Mouse (Mus musculus) spleen, adult 12 weeks (tissue): ENCODE data around the gene Prss8.

Experiments
- DNase-seq: peaks from one replicate; pipeline ENCODE4 v3.0.0; 2022; ENCODE audit warnings: low spot score

Prss8 gene

GRCm38 (mm10) chr7:127928596-127928995, 1.3 kb downstream of the Prss8 start:
- no peak for DNase-seq

- DNase-seq: no peak
These were observed 2.2 kb downstream of the Prss8 start for GRCm38 (mm10) chr7:127927726-127928125.

GRCm38 (mm10) chr7:127926846-127927245, 3.1 kb downstream of the Prss8 start:
- DNase-seq: no peak

GRCm38 (mm10) chr7:127926066-127926465, 3.8 kb downstream of the Prss8 start:
- DNase-seq: no peak

GRCm38 (mm10) chr7:127925252-127925651, 4.7 kb downstream of the Prss8 start:
- DNase-seq: no peak

- no peak for DNase-seq
These were observed 6.2 kb downstream of the Prss8 start for GRCm38 (mm10) chr7:127923714-127924113.

- no peak for DNase-seq
These were observed 7.2 kb downstream of the Prss8 start for GRCm38 (mm10) chr7:127922451-127923275.

GRCm38 (mm10) chr7:127921516-127921915, 8.4 kb downstream of the Prss8 start:
- no peak for DNase-seq

- no peak for DNase-seq
These were observed 10.6 kb downstream of the Prss8 start for GRCm38 (mm10) chr7:127919290-127919689.

GRCm38 (mm10) chr7:127918203-127918602, 11.7 kb downstream of the Prss8 start:
- peak; percentile 38 for DNase-seq

GRCm38 (mm10) chr7:127915293-127915692, 14.6 kb downstream of the Prss8 start:
- DNase-seq: no peak

GRCm38 (mm10) chr7:127912938-127913337, 17.0 kb downstream of the Prss8 start:
- DNase-seq: no peak

- peak; percentile 80 for DNase-seq
These were observed 17.6 kb downstream of the Prss8 start, which contains the start of gene Kat8 for GRCm38 (mm10) chr7:127912190-127912871. TSS of gene Kat8 (plus strand) at chr7:127912516.

GRCm38 (mm10) chr7:127908656-127909055, 21.2 kb downstream of the Prss8 start:
- no peak for DNase-seq

GRCm38 (mm10) chr7:127907939-127908338, 22.0 kb downstream of the Prss8 start:
- DNase-seq: no peak

GRCm38 (mm10) chr7:127903971-127904796, 25.7 kb downstream of the Prss8 start, which contains the start of gene Bckdk:
TSS of gene Bckdk (plus strand) at chr7:127904082.
- DNase-seq: peak; percentile 56

GRCm38 (mm10) chr7:127901772-127902171, 28.1 kb downstream of the Prss8 start:
- no peak for DNase-seq

- DNase-seq: no peak
These were observed 29.9 kb downstream of the Prss8 start for GRCm38 (mm10) chr7:127899997-127900396.

- no peak for DNase-seq
These were observed 31.5 kb downstream of the Prss8 start for GRCm38 (mm10) chr7:127898179-127898956.

GRCm38 (mm10) chr7:127897542-127897941, 32.4 kb downstream of the Prss8 start:
- DNase-seq: no peak

GRCm38 (mm10) chr7:127896384-127896783, 33.5 kb downstream of the Prss8 start:
- peak; percentile 69 for DNase-seq
